Mouse (Mus musculus): ENCODE results near the gene Tbcd. TPM values are rescaled to one million over a fixed set of nuclear protein-coding genes. Genes with fewer than 3 reads are reported as not detected.
A peak's percentile ranks its signal among the peaks of the same experiment; 100 is the strongest.

The Tbcd gene
- polyA plus RNA-seq, 1 experiment from 2014 or later = 21.0 TPM

DNA sequence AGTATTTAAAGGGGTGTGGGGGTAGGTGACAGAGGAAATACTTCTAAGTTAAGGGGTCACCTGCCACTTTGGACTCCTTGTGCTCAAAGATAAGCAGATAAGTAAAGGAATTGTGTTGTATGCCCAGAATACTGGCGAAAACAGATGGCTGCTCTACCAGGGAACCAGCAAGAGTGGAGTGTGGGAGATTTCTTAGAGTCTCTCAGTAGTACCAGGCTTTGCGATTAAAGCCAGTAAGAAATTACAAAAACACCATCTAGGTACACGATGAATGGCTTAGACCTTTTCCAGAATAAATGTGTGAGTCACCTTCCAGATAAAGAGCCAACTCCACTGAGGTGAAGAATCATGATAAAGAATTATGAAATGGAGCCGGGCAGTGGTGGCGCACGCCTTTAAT is 193.6 kb downstream of the Tbcd start:
- H3K27ac ChIP-seq (replicated peaks) = no peak overlapping the region
- no peak overlapping the region for H3K4me2 ChIP-seq
- no peaks in the 10 kb centered on the region for H3K9me3 ChIP-seq
- H3K36me3 ChIP-seq = peaks cover 32% of the 10 kb centered on the region
- ATAC-seq (ENCODE audit: extremely low read depth, insufficient number of reproducible peaks, low FRiP score, low TSS enrichment) = no peak
- no peak overlapping the region for H3K4me3 ChIP-seq
- H3K4me1 ChIP-seq = peaks cover 8% of the 10 kb centered on the region
- 82% methylated on average over 6 of the region's 6 CpGs for WGBS
- no peaks in the 10 kb centered on the region for H3K27me3 ChIP-seq (replicated peaks)
- H3K9ac ChIP-seq = no peak overlapping the region

DNA sequence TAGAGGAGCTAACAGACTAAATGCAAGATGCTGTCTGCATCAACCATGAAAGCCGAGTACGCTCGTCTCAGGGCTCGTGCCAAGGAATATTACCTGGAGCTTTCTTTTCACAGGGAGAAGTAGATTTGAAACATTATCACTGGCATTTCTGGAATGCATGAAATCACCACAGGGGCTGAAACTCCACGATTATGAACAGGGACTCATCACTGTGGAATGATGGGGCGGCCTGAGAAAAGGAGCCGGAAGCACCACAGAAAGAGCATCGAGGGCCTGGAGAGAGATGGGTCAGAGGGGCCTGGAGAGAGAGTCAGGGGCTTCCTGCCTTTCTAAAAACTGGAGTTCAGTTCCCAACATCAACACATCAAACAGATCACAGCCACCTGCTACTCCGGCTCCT is 195.6 kb downstream of the Tbcd start:
- WGBS = 52% methylated on average over 9 of the region's 9 CpGs
- ATAC-seq (ENCODE audit: extremely low read depth, insufficient number of reproducible peaks, low FRiP score, low TSS enrichment) = no peak
- Histone ChIP-seq H3K27ac (replicated peaks) (0 out of 2 replicates have a peak overlapping the region, but pooled peaks have one; percentile 12), H3K4me1 (peaks cover 8% of the 10 kb centered on the region), H3K9ac (no peak overlapping the region), H3K9me3 (no peaks in the 10 kb centered on the region), H3K4me2 (no peak overlapping the region), H3K36me3 (peaks cover 43% of the 10 kb centered on the region), H3K27me3 (replicated peaks) (no peaks in the 10 kb centered on the region), H3K4me3 (no peak overlapping the region)

GRCm38 (mm10) chr11:121648166-121648565 is 196.4 kb downstream of the Tbcd start:
- peaks cover 8% of the 10 kb centered on the region for H3K4me1 ChIP-seq
- H3K4me3 ChIP-seq = no peak overlapping the region
- no peak overlapping the region for H3K4me2 ChIP-seq
- no peaks in the 10 kb centered on the region for H3K9me3 ChIP-seq
- H3K27ac ChIP-seq (replicated peaks) = no peak overlapping the region
- H3K27me3 ChIP-seq (replicated peaks) = no peaks in the 10 kb centered on the region
- WGBS = 74% methylated on average over 5 of the region's 5 CpGs
- peaks cover 46% of the 10 kb centered on the region for H3K36me3 ChIP-seq
- no peak overlapping the region for H3K9ac ChIP-seq
- no peak for ATAC-seq (ENCODE audit: extremely low read depth, insufficient number of reproducible peaks, low FRiP score, low TSS enrichment)

DNA sequence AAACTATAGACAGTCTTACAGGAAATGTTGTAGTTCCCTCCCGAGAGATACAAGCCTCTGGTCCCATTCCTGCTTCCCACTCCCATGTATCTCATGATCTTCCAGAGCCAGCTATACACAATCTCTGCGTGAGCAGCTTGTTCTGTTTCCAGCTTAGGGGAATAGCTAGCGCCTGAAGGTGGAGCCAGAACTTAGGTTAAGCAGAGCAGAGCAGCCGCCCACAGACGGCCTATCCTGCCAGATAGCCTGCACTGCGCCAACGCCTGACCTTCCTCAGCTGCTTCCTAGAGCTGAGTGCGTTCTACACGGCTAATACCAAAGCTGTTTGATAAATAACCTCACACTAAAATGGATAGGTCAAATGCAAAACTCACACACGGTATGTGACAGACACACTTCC is 198.2 kb downstream of the Tbcd start:
- no peak overlapping the region for H3K27ac ChIP-seq (replicated peaks)
- H3K4me1 ChIP-seq = peaks cover 8% of the 10 kb centered on the region
- 51% methylated on average over 10 of the region's 10 CpGs for WGBS
- H3K9ac ChIP-seq = no peak overlapping the region
- no peak overlapping the region for H3K4me2 ChIP-seq
- no peak for ATAC-seq (ENCODE audit: extremely low read depth, insufficient number of reproducible peaks, low FRiP score, low TSS enrichment)
- no peaks in the 10 kb centered on the region for H3K27me3 ChIP-seq (replicated peaks)
- peaks cover 36% of the 10 kb centered on the region for H3K36me3 ChIP-seq
- H3K4me3 ChIP-seq = no peak overlapping the region
- no peaks in the 10 kb centered on the region for H3K9me3 ChIP-seq

DNA sequence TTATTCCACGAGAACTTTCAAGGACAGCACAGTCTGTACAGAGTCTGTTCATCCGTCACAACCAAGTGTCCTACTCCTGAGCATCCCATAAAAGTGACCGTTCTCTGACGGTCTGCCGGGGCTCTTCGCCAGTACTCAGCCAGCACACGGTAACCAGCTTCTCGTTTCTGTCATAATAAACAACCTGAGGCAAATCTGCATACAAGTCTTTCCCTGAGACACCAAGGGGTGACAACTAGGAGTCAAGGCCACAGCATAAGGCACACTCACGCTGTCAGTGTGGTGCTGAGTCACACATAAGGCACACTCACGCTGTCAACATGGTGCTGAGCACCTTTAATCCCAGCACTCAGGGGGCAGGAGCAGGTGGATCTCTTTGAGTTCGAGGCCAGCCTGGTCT is 198.9 kb downstream of the Tbcd start:
- 88% methylated on average over 11 of the region's 11 CpGs for WGBS
- Histone ChIP-seq H3K27ac (replicated peaks) (no peak overlapping the region), H3K4me2 (no peak overlapping the region), H3K9me3 (no peaks in the 10 kb centered on the region), H3K4me1 (peaks cover 8% of the 10 kb centered on the region), H3K4me3 (no peak overlapping the region), H3K9ac (no peak overlapping the region), H3K27me3 (replicated peaks) (no peaks in the 10 kb centered on the region), H3K36me3 (peaks cover 33% of the 10 kb centered on the region)
- ATAC-seq (ENCODE audit: extremely low read depth, insufficient number of reproducible peaks, low FRiP score, low TSS enrichment) = no peak

- no peaks in the 10 kb centered on the region for H3K27me3 ChIP-seq (replicated peaks)
- H3K4me1 ChIP-seq = peaks cover 8% of the 10 kb centered on the region
- ATAC-seq (ENCODE audit: extremely low read depth, insufficient number of reproducible peaks, low FRiP score, low TSS enrichment) = no peak
- no peak overlapping the region for H3K4me2 ChIP-seq
- H3K9ac ChIP-seq = no peak overlapping the region
- no peaks in the 10 kb centered on the region for H3K9me3 ChIP-seq
- WGBS = 86% methylated on average over 9 of the region's 9 CpGs
- H3K27ac ChIP-seq (replicated peaks) = no peak overlapping the region
- peaks cover 31% of the 10 kb centered on the region for H3K36me3 ChIP-seq
- H3K4me3 ChIP-seq = no peak overlapping the region
Measured at GRCm38 (mm10) chr11:121651556-121651955, 199.8 kb downstream of the Tbcd start.

DNA sequence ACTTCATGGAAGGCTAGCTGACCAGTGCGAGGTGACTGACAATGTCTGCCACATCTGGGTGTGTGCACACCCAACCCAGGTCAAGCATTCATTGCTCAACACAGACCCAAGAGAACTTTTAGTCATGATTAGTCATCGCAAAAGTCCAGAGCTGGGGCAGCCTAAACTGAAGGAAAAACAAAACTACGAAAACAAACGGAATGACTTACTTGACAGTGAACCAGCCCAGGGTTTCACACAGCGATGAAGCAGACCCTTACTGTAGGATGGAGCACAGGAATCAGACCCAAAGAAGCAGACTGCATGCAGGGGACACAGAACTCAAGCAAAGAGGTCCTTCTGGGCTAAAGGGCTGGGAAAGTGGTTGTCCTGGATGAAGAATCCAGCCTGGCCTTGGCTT is 200.2 kb downstream of the Tbcd start:
- no peaks in the 10 kb centered on the region for H3K9me3 ChIP-seq
- no peak overlapping the region for H3K4me2 ChIP-seq
- H3K27me3 ChIP-seq (replicated peaks) = no peaks in the 10 kb centered on the region
- no peak overlapping the region for H3K27ac ChIP-seq (replicated peaks)
- H3K4me1 ChIP-seq = peaks cover 8% of the 10 kb centered on the region
- 91% methylated on average over 5 of the region's 5 CpGs for WGBS
- H3K9ac ChIP-seq = no peak overlapping the region
- no peak for ATAC-seq (ENCODE audit: extremely low read depth, insufficient number of reproducible peaks, low FRiP score, low TSS enrichment)
- no peak overlapping the region for H3K4me3 ChIP-seq
- peaks cover 31% of the 10 kb centered on the region for H3K36me3 ChIP-seq

GRCm38 (mm10) chr11:121652547-121653305 is 201.0 kb downstream of the Tbcd start:
- Histone ChIP-seq H3K27me3 (replicated peaks) (no peaks in the 10 kb centered on the region), H3K4me1 (peaks cover under 1% of the 10 kb centered on the region), H3K36me3 (peaks cover 31% of the 10 kb centered on the region), H3K4me3 (no peak overlapping the region), H3K9me3 (no peaks in the 10 kb centered on the region), H3K27ac (replicated peaks) (no peak overlapping the region), H3K9ac (no peak overlapping the region), H3K4me2 (no peak overlapping the region)
- no peak for ATAC-seq (ENCODE audit: extremely low read depth, insufficient number of reproducible peaks, low FRiP score, low TSS enrichment)
- WGBS = 56% methylated on average over 10 of the region's 10 CpGs

- 83% methylated on average over 4 of the region's 4 CpGs for WGBS
- Histone ChIP-seq H3K4me2 (no peak overlapping the region), H3K9me3 (no peaks in the 10 kb centered on the region), H3K9ac (no peak overlapping the region), H3K4me1 (no peaks in the 10 kb centered on the region; the same call in 1 of the 2 replicates), H3K27ac (replicated peaks) (no peak overlapping the region), H3K27me3 (replicated peaks) (no peaks in the 10 kb centered on the region), H3K4me3 (no peak overlapping the region), H3K36me3 (peaks cover 30% of the 10 kb centered on the region)
- ATAC-seq (ENCODE audit: extremely low read depth, insufficient number of reproducible peaks, low FRiP score, low TSS enrichment) = no peak
Measured at GRCm38 (mm10) chr11:121653631-121654030, 201.9 kb downstream of the Tbcd start.

DNA sequence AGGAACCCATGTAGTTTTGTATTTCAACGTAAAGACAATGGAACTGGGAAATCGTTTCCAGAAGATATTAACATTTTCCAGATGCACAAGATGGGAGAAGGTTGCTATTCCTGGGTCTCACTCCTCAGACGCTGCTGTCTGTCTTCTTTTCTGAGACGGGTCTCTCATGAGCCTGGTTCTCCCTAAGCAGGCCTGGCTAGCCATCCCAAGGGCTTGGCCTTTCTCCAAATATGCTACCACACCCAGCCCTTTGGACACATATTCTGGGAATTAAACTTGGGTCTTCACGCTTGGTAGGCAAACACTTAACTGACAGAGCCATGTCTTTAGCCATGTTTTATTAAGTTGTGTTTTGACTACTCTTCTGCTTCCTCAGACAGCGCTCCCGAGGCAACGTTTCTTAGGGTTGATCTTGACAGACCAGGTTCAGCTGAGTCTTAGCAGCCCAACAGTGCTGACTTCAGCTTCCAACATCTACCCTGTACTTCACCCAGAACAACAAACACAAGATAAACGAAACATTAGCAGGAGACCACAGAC is 202.7 kb downstream of the Tbcd start:
- Histone ChIP-seq H3K9me3 (no peaks in the 10 kb centered on the region), H3K27ac (replicated peaks) (no peak overlapping the region), H3K27me3 (replicated peaks) (no peaks in the 10 kb centered on the region), H3K36me3 (peaks cover 27% of the 10 kb centered on the region), H3K9ac (no peak overlapping the region), H3K4me1 (no peaks in the 10 kb centered on the region; the same call in 1 of the 2 replicates), H3K4me2 (no peak overlapping the region), H3K4me3 (no peak overlapping the region)
- no peak for ATAC-seq (ENCODE audit: extremely low read depth, insufficient number of reproducible peaks, low FRiP score, low TSS enrichment)
- 70% methylated on average over 9 of the region's 9 CpGs for WGBS

DNA sequence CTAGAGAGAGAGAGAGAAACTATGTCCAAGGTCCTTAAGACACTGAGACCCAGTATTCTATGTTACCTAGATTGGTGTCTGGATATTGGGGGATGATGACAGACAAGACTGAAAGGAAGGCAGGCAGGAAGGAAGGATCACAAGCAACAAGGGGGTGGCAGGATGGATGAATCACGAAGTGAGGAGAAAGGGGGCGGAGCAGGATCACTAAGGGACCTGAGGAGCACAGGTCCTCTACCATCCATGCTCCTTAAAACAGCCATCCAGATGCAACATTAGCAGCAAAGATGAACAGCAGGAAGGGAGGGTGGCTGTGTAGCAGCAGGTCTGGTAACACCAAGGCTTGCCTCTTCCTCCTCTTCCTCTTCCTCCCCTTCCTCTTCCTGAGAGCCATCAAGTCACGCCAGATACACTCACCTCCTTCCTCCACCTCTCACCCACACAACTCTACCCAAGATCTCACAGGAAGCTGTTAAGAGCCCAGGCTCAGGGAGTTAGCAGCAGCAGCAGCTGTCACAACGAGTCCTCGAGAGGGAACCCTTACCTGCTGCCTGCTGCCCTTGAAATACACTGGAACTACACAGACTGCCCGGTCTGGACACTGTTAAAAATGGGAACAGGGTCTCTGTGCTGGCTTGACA is 203.5 kb downstream of the Tbcd start:
- Histone ChIP-seq H3K27me3 (replicated peaks) (no peaks in the 10 kb centered on the region), H3K27ac (replicated peaks) (no peak overlapping the region), H3K4me1 (no peaks in the 10 kb centered on the region; the same call in 1 of the 2 replicates), H3K4me2 (no peak overlapping the region), H3K9me3 (no peaks in the 10 kb centered on the region), H3K36me3 (peaks cover 29% of the 10 kb centered on the region), H3K4me3 (no peak overlapping the region), H3K9ac (no peak overlapping the region)
- WGBS = 59% methylated on average over 6 of the region's 6 CpGs
- no peak for ATAC-seq (ENCODE audit: extremely low read depth, insufficient number of reproducible peaks, low FRiP score, low TSS enrichment)

Data from heart, embryonic 13.5 days (tissue).